In the genomic region with DNA sequence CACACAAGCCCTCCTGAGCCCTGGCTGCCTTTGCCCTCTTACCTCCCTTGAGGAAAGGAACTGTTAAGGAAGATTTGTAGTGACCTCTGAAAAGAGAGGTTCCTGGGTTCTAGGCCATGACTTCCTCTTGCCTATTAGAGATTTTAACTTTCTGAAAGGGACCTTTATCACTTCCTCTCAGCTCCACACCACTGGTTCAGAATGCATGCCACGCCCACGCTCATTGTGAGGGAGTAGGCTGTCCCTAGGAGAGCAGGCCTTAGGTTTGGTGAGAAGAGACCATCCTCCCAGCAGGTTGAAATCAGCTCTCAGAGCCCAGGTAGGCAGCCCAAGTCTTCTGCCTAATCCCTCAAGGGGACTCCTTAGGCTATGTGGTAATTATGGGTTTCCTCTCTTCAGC, we compare ENCODE assay signal across 24 mouse cellular contexts. TPM values are rescaled to one million over a fixed set of nuclear protein-coding genes. Genes with fewer than 3 reads are reported as not detected.
DNase-seq lines count a peak whose midpoint lies in the region; ATAC-seq and TF ChIP-seq lines count a peak whose summit lies in the region.
"Had no signal": no experiment of that assay in that cellular context is flagged by ENCODE, and none has a peak within 500 bp of the region (broad histone marks: within the 10 kb centered on the region; RNA-seq: fewer than 3 reads in every experiment).

No protein-coding gene starts in this region.

- intact Hi-C loops in left cerebral cortex, postnatal 36 days (cut with DNase I) = loop anchor here (10.0 kb wide), 1 partner anchor 215 kb away; a partner anchor contains a TSS

- 94% methylated on average over 2 of the region's 2 CpGs for WGBS in forebrain, embryonic 16.5 days
- WGBS in forebrain, postnatal 0 days = 94% methylated on average over 2 of the region's 2 CpGs

- TF ChIP-seq CTCF in MEL (IDR thresholded peaks at IDR 0.05 in 2 of 3, conservative IDR thresholded peaks at IDR 0.05 in 1 of 3; ENCODE audit: control insufficient read depth in 1 of 3, insufficient read depth in 1 of 3, low read depth in 2 of 3, low read length in 3 of 3, poor library complexity in 1 of 3, severe bottlenecking in 1 of 3) = no peak
- no peak for TF ChIP-seq CTCF in forebrain, postnatal 0 days (IDR thresholded peaks at IDR 0.05; ENCODE audit: low read depth)

- no peak overlapping the region for H3K4me2 ChIP-seq in forebrain, embryonic 16.5 days (ENCODE audit: low read length)
- no peak overlapping the region for H3K4me2 ChIP-seq in forebrain, postnatal 0 days (ENCODE audit: low read depth)
- H3K4me2 ChIP-seq: embryonic facial prominence, embryonic 15.5 days; heart, embryonic 15.5 days; hindbrain, embryonic 14.5 days; neural tube, embryonic 12.5 days had no signal

- H3K79me2 ChIP-seq in MEL (ENCODE audit: control insufficient read depth, insufficient read depth, low read length, poor library complexity) = no peaks in the 10 kb centered on the region

- H3K9ac ChIP-seq in MEL (ENCODE audit: control insufficient read depth, low read depth, low read length, poor library complexity, severe bottlenecking) = no peak overlapping the region
- no peak overlapping the region for H3K9ac ChIP-seq in forebrain, embryonic 16.5 days (replicated peaks; ENCODE audit: low read depth, low read length)
- no peak overlapping the region for H3K9ac ChIP-seq in forebrain, postnatal 0 days
- H3K9ac ChIP-seq: embryonic facial prominence, embryonic 15.5 days; heart, embryonic 15.5 days; hindbrain, embryonic 14.5 days; liver, postnatal 0 days; neural tube, embryonic 12.5 days had no signal

- no peak overlapping the region for H3K4me3 ChIP-seq in MEL (ENCODE audit: control insufficient read depth in 1 of 2, insufficient read depth in 1 of 2, low read depth in 2 of 2, low read length in 2 of 2)
- no peak overlapping the region for H3K4me3 ChIP-seq in forebrain, embryonic 16.5 days (replicated peaks; ENCODE audit: low read length)
- no peak overlapping the region for H3K4me3 ChIP-seq in forebrain, postnatal 0 days (ENCODE audit: low read depth, low read length)
- H3K4me3 ChIP-seq: embryonic facial prominence, embryonic 15.5 days; heart, embryonic 15.5 days; megakaryocyte, embryonic 14.5 days; neural tube, embryonic 12.5 days had no signal

- H3K27ac ChIP-seq in MEL (ENCODE audit: control insufficient read depth, low read depth, low read length) = peak overlapping the region; percentile 58
- no peak overlapping the region for H3K27ac ChIP-seq in forebrain, embryonic 16.5 days (ENCODE audit: low read length)
- no peak overlapping the region for H3K27ac ChIP-seq in forebrain, postnatal 0 days (ENCODE audit: low read depth, low read length)
- H3K27ac ChIP-seq: embryonic facial prominence, embryonic 15.5 days; heart, embryonic 15.5 days; hindbrain, embryonic 14.5 days; neural tube, embryonic 12.5 days had no signal

- H3K9me3 ChIP-seq in MEL (replicated peaks; ENCODE audit: insufficient read depth, low read length) = no peaks in the 10 kb centered on the region
- no peaks in the 10 kb centered on the region for H3K9me3 ChIP-seq in forebrain, embryonic 16.5 days (ENCODE audit: control insufficient read depth, low read length)
- no peaks in the 10 kb centered on the region for H3K9me3 ChIP-seq in forebrain, postnatal 0 days (ENCODE audit: low read length)
- H3K9me3 ChIP-seq: embryonic facial prominence, embryonic 15.5 days; heart, embryonic 15.5 days; megakaryocyte, embryonic 14.5 days; neural tube, embryonic 12.5 days had no signal

- peak; percentile 54 to 55 for DNase-seq in B cell, adult 2 months
- peak; percentile 88 for DNase-seq in MEL (ENCODE audit: low read depth, low spot score)
- DNase-seq in left cerebral cortex, postnatal 36 days (ENCODE audit: low spot score in 2 of 2) = no peak
- no peak for DNase-seq in forebrain, postnatal 0 days
- DNase-seq: adrenal gland, postnatal 14 days; cerebellum, adult 8-10 months; cerebellum, postnatal 36 days; gastrocnemius, postnatal 36 days; heart, postnatal 36 days; kidney, adult 18-20 months; liver, postnatal 0 days; lung, postnatal 10 days; midbrain, embryonic 14.5 days had no signal

- peak; percentile 61 for ATAC-seq in granulocyte monocyte progenitor cell, adult 5-6 weeks (replicated peaks; ENCODE audit: poor library complexity, severe bottlenecking)
- peak; percentile 69 for ATAC-seq in neutrophil, adult 5-6 weeks (ENCODE audit: extremely low read depth, insufficient number of reproducible peaks, low FRiP score, poor library complexity, severe bottlenecking)
- ATAC-seq in forebrain, embryonic 16.5 days = no peak
- no peak for ATAC-seq in forebrain, postnatal 0 days
- ATAC-seq: CD4-positive, CD25-positive, alpha-beta regulatory T cell, adult 4 months; inflammation-experienced regulatory T-cells, adult 6 months; liver, postnatal 0 days had no signal

- H3K36me3 ChIP-seq in MEL (ENCODE audit: control insufficient read depth in 1 of 2, insufficient read depth in 2 of 2, low read length in 2 of 2) = peaks cover 0 to 31% of the 10 kb centered on the region in 2 experiments; a peak in 3 of 4 replicates
- peaks cover 44% of the 10 kb centered on the region for H3K36me3 ChIP-seq in forebrain, embryonic 16.5 days (ENCODE audit: control insufficient read depth, insufficient read depth)
- H3K36me3 ChIP-seq in forebrain, postnatal 0 days (ENCODE audit: insufficient read depth) = peaks cover 87% of the 10 kb centered on the region

- peaks cover 19 to 26% of the 10 kb centered on the region in 2 experiments for H3K4me1 ChIP-seq in MEL (ENCODE audit: control insufficient read depth in 1 of 2, insufficient read depth in 2 of 2, low read length in 2 of 2)
- no peaks in the 10 kb centered on the region for H3K4me1 ChIP-seq in forebrain, embryonic 16.5 days (replicated peaks; ENCODE audit: control insufficient read depth, insufficient read depth, low read length)
- H3K4me1 ChIP-seq in forebrain, postnatal 0 days (ENCODE audit: insufficient read depth) = no peaks in the 10 kb centered on the region
- H3K4me1 ChIP-seq: embryonic facial prominence, embryonic 15.5 days; heart, embryonic 15.5 days; neural tube, embryonic 12.5 days had no signal

- no peaks in the 10 kb centered on the region for H3K27me3 ChIP-seq in MEL (ENCODE audit: control insufficient read depth in 1 of 2, insufficient read depth in 2 of 2, low read length in 2 of 2)
- H3K27me3 ChIP-seq in forebrain, embryonic 16.5 days (replicated peaks; ENCODE audit: control insufficient read depth, insufficient read depth, low read length) = no peaks in the 10 kb centered on the region
- H3K27me3 ChIP-seq in forebrain, postnatal 0 days (ENCODE audit: insufficient read depth, low read length) = no peaks in the 10 kb centered on the region
- H3K27me3 ChIP-seq: embryonic facial prominence, embryonic 15.5 days; heart, embryonic 15.5 days; megakaryocyte, embryonic 14.5 days; neural tube, embryonic 12.5 days had no signal

- TF ChIP-seq RAD21 in MEL (IDR thresholded peaks at IDR 0.05; ENCODE audit: low read depth, low read length) = no peak

- peak; percentile 80 to 82 for TF ChIP-seq EP300 in MEL (IDR thresholded peaks at IDR 0.05; ENCODE audit: low read depth in 1 of 2, low read length in 2 of 2)

- TF ChIP-seq POLR2A in MEL (IDR thresholded peaks at IDR 0.05; ENCODE audit: control insufficient read depth in 1 of 2, insufficient read depth in 1 of 2, low read depth in 1 of 2, low read length in 2 of 2, poor library complexity in 1 of 2) = no peak

TF ChIP-seq in MEL, 35 proteins besides CTCF, POLR2A, EP300 and RAD21:
- 0 out of 2 replicates have a peak, but pooled peaks have one; percentile 30 for TF ChIP-seq TBP (IDR thresholded peaks at IDR 0.05; ENCODE audit: low read depth, low read length)
- peak; percentile 14; the same call in 1 of the 2 replicates for TF ChIP-seq TAL1 (IDR thresholded peaks at IDR 0.05; ENCODE audit: low read length)
- TF ChIP-seq ZC3H11A (IDR thresholded peaks at IDR 0.05; ENCODE audit: low read depth, low read length) = no peak
- peak; percentile 80 for TF ChIP-seq GATA1 (IDR thresholded peaks at IDR 0.05; ENCODE audit: low read depth, low read length)
- TF ChIP-seq MYC (IDR thresholded peaks at IDR 0.05; ENCODE audit: low read depth, low read length) = peak; percentile 79
- no peak for TF ChIP-seq MAZ (IDR thresholded peaks at IDR 0.05; ENCODE audit: low read depth, low read length)
- no peak for TF ChIP-seq MEF2A (IDR thresholded peaks at IDR 0.05; ENCODE audit: extremely low read depth, insufficient replicate concordance, low read depth, low read length, poor library complexity, severe bottlenecking)
- TF ChIP-seq MAX (IDR thresholded peaks at IDR 0.05; ENCODE audit: low read length) = peak; percentile 23; the same call in 1 of the 2 replicates
- peak; percentile 54; the same call in 1 of the 2 replicates for TF ChIP-seq ELF1 (IDR thresholded peaks at IDR 0.05; ENCODE audit: low read depth, low read length)
- no peak for TF ChIP-seq ZMIZ1 (IDR thresholded peaks at IDR 0.05; ENCODE audit: low read depth, low read length)
- no peak for TF ChIP-seq USF1 (IDR thresholded peaks at IDR 0.05; ENCODE audit: low read depth, low read length)
- TF ChIP-seq BHLHE40 (IDR thresholded peaks at IDR 0.05; ENCODE audit: borderline replicate concordance, low read depth, low read length) = no peak
- peak; percentile 84; the same call in 1 of the 2 replicates for TF ChIP-seq RCOR1 (IDR thresholded peaks at IDR 0.05; ENCODE audit: low read depth, low read length)
- TF ChIP-seq POLR2AphosphoS5 (IDR thresholded peaks at IDR 0.05; ENCODE audit: borderline replicate concordance, low read depth, low read length) = no peak
- peak; percentile 69 for TF ChIP-seq TCF12 (IDR thresholded peaks at IDR 0.05; ENCODE audit: low read depth, low read length)
- peak; percentile 46; the same call in 1 of the 2 replicates for TF ChIP-seq MXI1 (IDR thresholded peaks at IDR 0.05; ENCODE audit: low read depth, low read length)

RNA-seq across cellular contexts. Expression of a gene that starts 47.4 kb away (rescaled TPM):
- total RNA-seq in MEL (2012; rRNA removed) = 2.0 and 3.1 TPM in 2 replicates
- polyA plus RNA-seq in MEL (2012; ENCODE audit: insufficient read depth in 1 of 2, insufficient read length in 2 of 2, low read depth in 1 of 2, low replicate concordance in 2 of 2, missing spikeins in 1 of 2) = 1 to 10 TPM in 1 of 2 experiments, not detected in 1; 5.5 TPM
- 2.3 TPM in 1 of 2 replicates, not detected in the other for total RNA-seq in granulocyte monocyte progenitor cell, adult 5-6 weeks (2014; fragmentation: Nextera tagmentation)
- total RNA-seq in granulocyte monocyte progenitor cell, adult 5-6 weeks (2017) = 0.57 and 1.2 TPM in 2 replicates
- total RNA-seq in neutrophil, adult 5-6 weeks (2017) = 0.23 TPM in 1 of 2 replicates, not detected in the other
- total RNA-seq in left cerebral cortex, postnatal 36 days (2021) = 1 to 10 TPM in 1 of 2 experiments, under 1 TPM in 1; 0.81 to 1.1 TPM
- 4.2 and 6.7 TPM in 2 replicates for polyA plus RNA-seq in forebrain, embryonic 16.5 days (2015; fragmentation: Nextera tagmentation; extraction: Ambion mirVana)
- total RNA-seq in forebrain, postnatal 0 days (2014; rRNA removed) = 0.92 and 6.0 TPM in 2 replicates
- 6.8 and 12.1 TPM in 2 replicates for polyA plus RNA-seq in forebrain, postnatal 0 days (2015; fragmentation: Nextera tagmentation; extraction: Ambion mirVana)
- total RNA-seq: gastrocnemius, adult 18-20 months; gastrocnemius, postnatal 36 days had no signal

Comparison
In these comparisons a context has a peak if more than half of its experiments do, and no peak if none do; other contexts are left out.
1. DNase-seq: peak in B cell, adult 2 months (2 of 2) and MEL (single experiment); none in left cerebral cortex, postnatal 36 days (0 of 2) and forebrain, postnatal 0 days (single experiment).
2. ATAC-seq: peak in granulocyte monocyte progenitor cell, adult 5-6 weeks (single experiment) and neutrophil, adult 5-6 weeks (single experiment); none in forebrain, embryonic 16.5 days (single experiment) and forebrain, postnatal 0 days (single experiment).